Mouse (Mus musculus) limb, embryonic 14.5 days (tissue): ENCODE results near the gene Arfgef3. TPM values are rescaled to one million over a fixed set of nuclear protein-coding genes. Genes with fewer than 3 reads are reported as not detected.

Source experiments
- ATAC-seq: fragments of 200-750 bp; cut with Nextera tagmentation; 2 replicates; pipeline ENCODE4 v1.8.0; 2017; ENCODE audit warnings: low read depth, moderate number of reproducible peaks, moderate TSS enrichment; ENCODE audit not compliant: low FRiP score
- DNase-seq: peaks from one replicate; pipeline ENCODE4 v3.0.0-alpha.2; 2015; ENCODE audit warnings: low spot score
- H3K27ac ChIP-seq: fragments of 300-500 bp; sonication (generic); replicated peaks from 2 replicates; pipeline ENCODE4 v1.5.1; 2014; ENCODE audit warnings: low read depth, mild to moderate bottlenecking, low read length, moderate library complexity, mixed read lengths
- H3K27me3 ChIP-seq: fragments of 300-500 bp; sonication (generic); 2 replicates; pipeline ENCODE4 v1.6.1; 2014; ENCODE audit warnings: low read length, mixed read lengths; ENCODE audit not compliant: control insufficient read depth, insufficient read depth
- H3K36me3 ChIP-seq: fragments of 300-500 bp; sonication (generic); 2 replicates; pipeline ENCODE4 v1.6.1; 2014; ENCODE audit warnings: mild to moderate bottlenecking, low read length, moderate library complexity, mixed read lengths; ENCODE audit not compliant: control insufficient read depth, insufficient read depth
- H3K4me1 ChIP-seq: fragments of 300-500 bp; sonication (generic); 2 replicates; pipeline ENCODE4 v1.6.1; 2014; ENCODE audit warnings: antibody characterized with exemption, low read length, mixed read lengths; ENCODE audit not compliant: control insufficient read depth, insufficient read depth
- H3K4me2 ChIP-seq: fragments of 300-500 bp; sonication (generic); replicated peaks from 2 replicates; pipeline ENCODE4 v1.6.1; 2014; ENCODE audit warnings: low read depth, mild to moderate bottlenecking, low read length, moderate library complexity; ENCODE audit not compliant: severe bottlenecking
- H3K4me3 ChIP-seq: fragments of 300-500 bp; sonication (generic); replicated peaks from 2 replicates; pipeline ENCODE4 v1.5.1; 2014; ENCODE audit warnings: low read length
- H3K9ac ChIP-seq: fragments of 300-500 bp; sonication (generic); 2 replicates; pipeline ENCODE4 v1.6.1; 2014; ENCODE audit warnings: mild to moderate bottlenecking, low read depth, low read length, moderate library complexity; ENCODE audit not compliant: severe bottlenecking
- H3K9me3 ChIP-seq: fragments of 300-500 bp; sonication (generic); 2 replicates; pipeline ENCODE4 v1.6.1; 2016; ENCODE audit warnings: low read length; ENCODE audit not compliant: control insufficient read depth
- POLR2A ChIP-seq: fragments of 200-500 bp; IDR thresholded peaks from 2 replicates; pipeline ENCODE4 v1.8.0; 2012; ENCODE audit warnings: inconsistent platforms, mild to moderate bottlenecking, moderate library complexity, borderline replicate concordance; ENCODE audit not compliant: insufficient read depth, insufficient read length; ENCODE audit errors: extremely low read depth
- WGBS: fragments of 180-500 bp; shearing (Covaris S2); extraction: QIAGEN DNeasy Blood & Tissue Kit; methylation state at CpG from one replicate; pipeline ENCODE4 v1.1.7; 2014; 5-methylcytosine and 5-hydroxymethylcytosine counted together
- polyA plus RNA-seq, 2 experiments: library from polyadenylated mRNA; depleted of rRNA in 1 of 2; stranded (reverse) in 1 of 2; unstranded in 1 of 2; fragments of >200 nt; fragmentation: Nextera tagmentation in 1 of 2; extraction: Ambion mirVana in 1 of 2; gene quantifications; 2 replicates each; pipeline versions ENCODE4 v1.2.1 to v1.2.3; 2012 to 2014

Gene Arfgef3
- polyA plus RNA-seq, 2 experiments, result 0.87 to 1.0 TPM

DNA sequence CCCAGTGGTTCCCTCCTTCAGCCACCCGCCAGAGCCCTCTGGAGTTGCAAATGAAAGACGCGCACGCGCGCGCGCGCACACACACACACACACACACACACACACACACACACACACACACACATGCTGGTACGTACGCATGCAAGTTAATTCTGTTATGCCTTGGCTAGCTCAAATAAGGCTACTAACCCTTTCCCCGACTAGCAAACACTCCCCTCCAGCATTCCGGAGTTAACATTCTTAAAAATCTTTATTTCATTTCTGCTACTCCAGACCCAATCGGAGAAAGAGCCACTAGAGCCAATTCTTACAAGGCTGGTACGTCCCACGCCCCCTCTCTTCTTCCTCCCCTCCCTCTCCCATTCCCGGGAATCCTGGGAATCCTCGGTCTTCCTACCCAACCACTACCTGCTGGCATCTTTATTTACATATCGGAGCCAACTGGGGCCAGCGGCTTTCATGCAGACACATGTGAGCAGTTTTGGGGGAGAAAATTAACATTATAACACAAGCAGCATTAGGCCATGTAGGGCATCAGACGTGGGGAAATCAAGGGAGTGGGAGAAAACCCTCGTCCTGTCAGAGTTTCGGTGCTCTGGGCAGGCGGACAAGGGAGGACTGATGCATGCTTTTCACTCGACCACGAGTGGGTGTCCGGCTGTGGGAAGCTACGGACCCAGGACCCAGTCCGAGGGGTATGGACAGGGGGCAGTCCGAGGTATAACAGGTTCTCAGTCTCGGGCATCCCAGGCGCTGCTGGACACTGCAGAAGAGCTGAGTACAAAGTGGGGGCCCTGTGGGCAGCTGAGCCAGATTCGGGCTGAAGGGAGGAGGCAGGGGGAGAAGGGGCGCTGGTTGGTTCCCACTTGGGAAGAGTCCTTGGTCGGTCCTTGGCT lies 194.2 kb downstream of the Arfgef3 start:
- no peak for DNase-seq
- H3K4me1 ChIP-seq, result no peaks in the 10 kb centered on the region
- H3K27me3 ChIP-seq, result no peaks in the 10 kb centered on the region
- no peak overlapping the region for H3K27ac ChIP-seq
- H3K4me2 ChIP-seq, result peak overlapping the region; percentile 59
- H3K36me3 ChIP-seq, result no peaks in the 10 kb centered on the region
- 4% methylated on average over 35 of the region's 35 CpGs for WGBS
- H3K9ac ChIP-seq, result peak overlapping the region; percentile 28
- H3K9me3 ChIP-seq, result no peaks in the 10 kb centered on the region
- no peak for TF ChIP-seq POLR2A
- peak overlapping the region; percentile 35 for H3K4me3 ChIP-seq
- no peak; the same call in 1 of the 2 replicates for ATAC-seq

DNA sequence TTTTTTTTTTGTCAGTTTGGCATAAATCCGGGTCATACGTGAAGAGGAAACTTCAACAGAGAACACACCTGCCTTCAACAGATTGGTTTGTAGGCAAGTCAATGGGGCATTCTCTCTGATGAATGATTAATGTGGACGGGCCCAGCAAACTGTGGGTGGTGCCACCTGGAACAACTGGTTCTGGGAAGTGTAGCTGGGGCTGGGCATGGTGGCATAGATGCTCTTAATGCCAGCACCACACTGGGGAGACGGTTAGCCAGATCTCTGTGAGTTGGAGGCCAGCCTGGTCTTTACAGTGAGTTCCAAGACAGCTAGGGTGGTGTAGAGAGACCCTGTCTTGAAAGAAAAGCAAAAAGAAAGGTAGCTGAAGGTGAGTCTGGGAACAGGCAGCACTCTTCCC lies 196.4 kb downstream of the Arfgef3 start:
- no peaks in the 10 kb centered on the region for H3K4me1 ChIP-seq
- H3K27ac ChIP-seq, result no peak overlapping the region
- H3K36me3 ChIP-seq, result no peaks in the 10 kb centered on the region
- DNase-seq, result no peak
- WGBS, result 81% methylated on average over 4 of the region's 4 CpGs
- H3K27me3 ChIP-seq, result no peaks in the 10 kb centered on the region
- no peak for TF ChIP-seq POLR2A
- no peak for ATAC-seq
- H3K9ac ChIP-seq, result no peak overlapping the region
- no peak overlapping the region for H3K4me2 ChIP-seq
- H3K4me3 ChIP-seq, result no peak overlapping the region
- no peaks in the 10 kb centered on the region for H3K9me3 ChIP-seq

DNA sequence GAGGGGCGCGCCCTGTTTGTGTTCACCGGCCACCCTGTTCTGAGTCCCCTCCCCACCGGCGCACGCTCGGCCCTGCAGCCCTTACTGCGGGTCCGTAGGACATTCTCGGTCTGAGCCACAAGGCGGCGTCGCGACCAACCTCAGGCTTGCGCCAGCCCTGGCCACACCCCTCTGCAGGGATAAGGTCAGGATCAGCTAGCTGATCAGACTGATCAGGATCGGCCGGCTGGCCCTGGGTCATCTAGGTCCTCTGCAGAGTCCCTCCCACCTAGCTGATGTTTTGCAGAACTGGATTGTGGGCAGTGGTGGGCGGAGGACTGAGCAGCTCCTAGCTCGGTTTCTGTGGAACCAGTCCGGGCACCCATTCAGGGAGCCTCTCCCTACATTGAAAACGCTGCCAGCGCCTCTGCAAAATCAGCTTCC lies 197.9 kb downstream of the Arfgef3 start, which contains the start of gene Hebp2:
Hebp2 (minus strand) TSS at position 264 of the 423 bp plus-strand sequence.
- H3K4me1 ChIP-seq, result no peaks in the 10 kb centered on the region
- peak within 1 kb of the TSS; percentile 58 for H3K4me3 ChIP-seq
- H3K36me3 ChIP-seq, result no peaks in the 10 kb centered on the region; the same call in 1 of the 2 replicates
- H3K9me3 ChIP-seq, result no peaks in the 10 kb centered on the region
- no peak for TF ChIP-seq POLR2A
- peak within 1 kb of the TSS; percentile 81 for H3K4me2 ChIP-seq
- DNase-seq (peak; percentile 59), ATAC-seq (peak; percentile 92)
- WGBS, result 4% methylated on average over 21 of the region's 22 CpGs
- H3K9ac ChIP-seq, result peak within 1 kb of the TSS; percentile 71
- 0 out of 2 replicates have a peak within 1 kb of the TSS, but pooled peaks have one; percentile 40 for H3K27ac ChIP-seq
- no peaks in the 10 kb centered on the region for H3K27me3 ChIP-seq

GRCm38 (mm10) chr10:18545309-18545708 lies 198.4 kb downstream of the Arfgef3 start:
- peak overlapping the region; percentile 81 for H3K4me2 ChIP-seq
- no peaks in the 10 kb centered on the region; the same call in 1 of the 2 replicates for H3K36me3 ChIP-seq
- 8% methylated on average over 13 of the region's 13 CpGs for WGBS
- H3K4me1 ChIP-seq, result no peaks in the 10 kb centered on the region
- ATAC-seq, result peak; percentile 16; the same call in 1 of the 2 replicates
- no peak for TF ChIP-seq POLR2A
- H3K27me3 ChIP-seq, result no peaks in the 10 kb centered on the region
- peak overlapping the region; percentile 58 for H3K4me3 ChIP-seq
- H3K9me3 ChIP-seq, result no peaks in the 10 kb centered on the region
- peak overlapping the region; percentile 71 for H3K9ac ChIP-seq
- 0 out of 2 replicates have a peak overlapping the region, but pooled peaks have one; percentile 40 for H3K27ac ChIP-seq
- DNase-seq, result no peak

DNA sequence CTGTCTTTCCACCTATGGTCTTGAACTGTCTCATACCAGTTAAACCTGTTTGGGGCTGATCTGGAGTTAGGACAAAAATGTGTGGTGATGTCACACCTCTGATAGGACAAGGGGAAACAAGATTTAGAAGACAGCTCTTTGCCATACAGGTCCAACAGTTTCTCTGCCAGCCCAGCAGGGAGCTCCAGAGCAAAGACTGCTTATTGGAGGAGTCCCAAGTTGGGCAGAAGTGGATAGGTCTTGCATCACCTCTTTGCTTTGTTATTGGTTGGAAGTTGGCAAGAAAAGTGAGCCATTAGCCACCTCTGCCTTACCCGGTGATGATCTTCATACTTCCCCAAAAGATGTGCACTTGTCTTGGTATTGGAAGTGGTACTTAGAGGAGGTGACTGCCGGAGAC lies 206.9 kb downstream of the Arfgef3 start:
- ATAC-seq (no peak), DNase-seq (no peak)
- no peak overlapping the region for H3K27ac ChIP-seq
- H3K27me3 ChIP-seq, result no peaks in the 10 kb centered on the region
- H3K9ac ChIP-seq, result no peak overlapping the region
- peaks cover 11% of the 10 kb centered on the region for H3K36me3 ChIP-seq
- no peak for TF ChIP-seq POLR2A
- H3K4me3 ChIP-seq, result no peak overlapping the region
- H3K9me3 ChIP-seq, result no peaks in the 10 kb centered on the region
- 92% methylated on average over 2 of the region's 2 CpGs for WGBS
- no peak overlapping the region for H3K4me2 ChIP-seq
- H3K4me1 ChIP-seq, result no peaks in the 10 kb centered on the region
